Mouse (Mus musculus): Measurements from ENCODE around the gene Xrra1. TPM values are rescaled to one million over a fixed set of nuclear protein-coding genes. Genes with fewer than 3 reads are reported as not detected.
"Not testable (repeated sequence)": the region's sequence is repeated elsewhere in the genome, so short reads cannot be mapped to it uniquely, and the experiment has no call there.

Gene Xrra1
- polyA plus RNA-seq (2015; fragmentation: Nextera tagmentation; extraction: Ambion mirVana), result 0.84 and 0.97 TPM in 2 replicates

DNA sequence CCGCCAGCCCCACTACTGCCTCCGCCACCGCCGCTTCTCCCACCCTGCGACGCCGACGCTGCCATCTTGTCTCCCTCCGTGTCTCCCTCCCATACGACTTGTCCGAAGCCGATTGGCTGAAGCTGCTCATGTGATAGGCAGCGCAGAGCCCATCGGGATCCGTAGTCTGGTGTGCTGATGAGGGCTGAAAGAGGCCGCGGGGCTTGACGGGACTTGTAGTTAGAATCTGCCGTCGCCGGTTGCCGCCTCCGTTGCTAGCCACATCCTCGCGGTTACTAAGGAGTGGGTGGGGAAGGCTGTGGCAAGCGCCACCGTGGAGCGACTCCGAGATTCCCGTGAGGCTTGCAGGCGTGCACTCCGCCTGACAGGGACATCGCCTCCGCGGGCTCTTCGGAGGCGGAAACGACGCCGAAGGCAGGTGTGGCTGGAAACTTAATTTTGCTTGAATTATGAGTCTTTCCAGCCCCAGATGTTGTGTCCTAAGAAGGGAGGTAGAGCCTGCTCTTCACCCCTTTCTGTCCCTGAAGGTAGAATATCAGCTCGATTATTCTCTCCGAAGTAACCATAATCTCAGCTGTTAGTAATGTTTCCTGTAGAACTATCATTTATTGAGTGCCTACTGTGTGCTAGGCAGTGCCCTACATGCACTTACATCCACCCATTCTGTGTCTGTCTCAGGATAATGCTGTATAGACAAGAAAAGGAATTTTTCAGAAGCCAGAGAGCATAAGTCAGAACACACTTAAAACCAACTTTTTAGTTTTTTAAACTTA is at the start of gene Xrra1:
TSS of gene Xrra1 (plus strand) at position 304 of the 773 bp plus-strand sequence.
- under 1% methylated on average over 42 of the region's 42 CpGs for WGBS
- Histone ChIP-seq H3K9me3 (replicated peaks) (no peaks in the 10 kb centered on the region), H3K4me2 (peak within 1 kb of the TSS; percentile 83), H3K27me3 (replicated peaks) (no peaks in the 10 kb centered on the region), H3K4me1 (peaks cover 27% of the 10 kb centered on the region), H3K36me3 (no peaks in the 10 kb centered on the region), H3K4me3 (replicated peaks) (peak within 1 kb of the TSS; percentile 82), H3K9ac (replicated peaks) (peak within 1 kb of the TSS; percentile 89), H3K27ac (replicated peaks) (peak within 1 kb of the TSS; percentile 89)
- peak; percentile 98 for ATAC-seq (ENCODE audit: low FRiP score)

DNA sequence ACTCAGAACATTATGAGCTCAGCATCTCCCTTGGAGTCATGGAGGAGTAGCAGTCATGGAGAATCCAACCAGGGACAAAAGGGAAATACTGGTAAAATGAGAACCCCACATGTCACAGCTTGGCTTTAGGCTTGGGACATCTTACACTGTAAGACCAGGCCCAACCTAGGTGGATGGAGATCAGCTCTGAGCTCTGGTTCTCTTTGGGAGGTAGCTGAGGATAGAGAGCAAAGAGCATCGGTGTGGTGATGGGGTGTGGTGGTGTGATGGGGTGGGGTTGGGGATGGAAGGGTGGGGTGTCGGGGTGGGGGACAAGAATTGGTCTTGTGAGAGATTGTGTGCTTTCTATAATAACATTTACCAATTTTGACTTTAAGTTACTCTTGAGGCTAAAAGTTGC is 48.1 kb upstream of the Xrra1 start:
- no peaks in the 10 kb centered on the region for H3K4me1 ChIP-seq
- WGBS, result 94% methylated on average over 2 of the region's 2 CpGs
- no peaks in the 10 kb centered on the region for H3K9me3 ChIP-seq (replicated peaks)
- peaks cover 13% of the 10 kb centered on the region for H3K36me3 ChIP-seq
- no peaks in the 10 kb centered on the region for H3K27me3 ChIP-seq (replicated peaks)
- H3K4me3 ChIP-seq (replicated peaks), result no peak overlapping the region
- H3K27ac ChIP-seq (replicated peaks), result no peak overlapping the region
- ATAC-seq (ENCODE audit: low FRiP score), result no peak
- H3K4me2 ChIP-seq, result no peak overlapping the region
- H3K9ac ChIP-seq (replicated peaks), result no peak overlapping the region

DNA sequence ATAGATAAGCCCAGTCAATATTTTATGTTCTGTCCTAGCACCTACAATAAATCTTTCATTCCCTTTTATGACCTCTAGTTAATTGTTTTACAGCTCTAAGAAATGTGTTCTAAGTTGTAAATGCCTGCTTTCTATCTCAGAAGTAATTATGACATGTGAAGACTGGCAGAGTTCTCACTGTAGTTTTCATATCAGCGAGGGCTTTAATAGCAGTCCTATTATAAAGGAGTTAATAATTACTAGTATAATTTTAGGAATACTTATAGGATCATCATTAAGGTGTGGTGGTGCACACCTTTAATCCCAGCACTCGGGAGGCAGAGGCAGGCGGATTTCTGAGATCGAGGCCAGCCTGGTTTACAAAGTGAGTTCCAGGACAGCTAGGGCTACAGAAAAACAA is 47.3 kb upstream of the Xrra1 start:
- no peaks in the 10 kb centered on the region for H3K4me1 ChIP-seq
- no peak for ATAC-seq (ENCODE audit: low FRiP score)
- no peaks in the 10 kb centered on the region for H3K9me3 ChIP-seq (replicated peaks)
- no peak overlapping the region for H3K4me2 ChIP-seq
- 88% methylated on average over 4 of the region's 4 CpGs for WGBS
- no peak overlapping the region for H3K4me3 ChIP-seq (replicated peaks)
- no peak overlapping the region for H3K27ac ChIP-seq (replicated peaks)
- H3K36me3 ChIP-seq, result peaks cover 13% of the 10 kb centered on the region
- no peaks in the 10 kb centered on the region for H3K27me3 ChIP-seq (replicated peaks)
- H3K9ac ChIP-seq (replicated peaks), result no peak overlapping the region

DNA sequence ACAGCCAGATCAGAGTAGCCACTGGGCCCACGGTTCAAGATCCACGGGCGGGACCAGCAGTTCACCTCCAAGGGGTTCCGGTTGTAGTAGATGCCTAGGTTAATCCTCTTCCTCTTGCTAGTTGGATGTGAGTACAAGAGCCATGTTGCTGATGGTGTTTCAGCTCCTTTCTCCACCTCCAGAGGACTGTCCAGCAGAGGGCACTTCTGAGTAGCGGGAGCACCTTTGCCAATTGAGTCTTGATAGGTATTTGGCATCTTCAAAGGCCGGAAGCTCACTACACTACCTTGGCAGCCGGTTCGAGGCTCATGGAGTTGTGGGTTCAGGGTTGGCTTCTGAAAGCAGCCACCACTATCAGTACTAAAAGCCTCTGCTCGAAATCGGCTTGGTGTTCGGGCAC is 45.5 kb upstream of the Xrra1 start:
- no peak overlapping the region for H3K9ac ChIP-seq (replicated peaks)
- H3K4me1 ChIP-seq, result no peaks in the 10 kb centered on the region
- H3K4me3 ChIP-seq (replicated peaks), result no peak overlapping the region
- H3K4me2 ChIP-seq, result no peak overlapping the region
- H3K27ac ChIP-seq (replicated peaks), result no peak overlapping the region
- H3K36me3 ChIP-seq, result peaks cover 13% of the 10 kb centered on the region
- ATAC-seq (ENCODE audit: low FRiP score), result no peak
- no peaks in the 10 kb centered on the region for H3K9me3 ChIP-seq (replicated peaks)
- 96% methylated on average over 11 of the region's 11 CpGs for WGBS
- no peaks in the 10 kb centered on the region for H3K27me3 ChIP-seq (replicated peaks)

DNA sequence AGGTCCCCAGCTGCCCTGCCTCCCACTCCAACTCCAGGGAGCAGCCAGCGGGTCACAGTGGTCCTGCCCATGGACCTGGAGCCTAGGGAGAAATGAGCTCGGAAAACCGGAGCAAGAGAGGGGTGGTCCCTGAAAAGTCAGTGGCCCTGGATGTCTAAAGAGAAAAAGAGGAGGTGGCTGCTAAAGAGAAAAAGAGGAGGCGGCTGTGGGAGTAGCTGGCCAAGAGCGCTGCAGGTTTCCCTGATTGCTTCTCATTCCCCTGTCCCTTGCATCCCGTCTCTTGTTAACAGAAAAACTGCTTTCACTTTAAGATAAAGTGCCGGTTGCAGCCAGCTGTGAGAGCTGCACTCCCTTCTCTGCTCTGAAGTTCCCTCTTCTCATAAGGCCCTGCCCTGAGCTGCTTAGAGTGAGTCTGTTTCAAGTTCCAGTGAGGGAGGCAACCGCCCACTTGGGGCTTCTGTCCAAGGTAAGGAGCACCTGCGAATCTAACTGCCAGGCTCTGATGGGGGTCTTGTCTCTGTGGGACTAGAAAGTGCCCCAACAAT is 40.7 kb upstream of the Xrra1 start:
- not testable (repeated sequence) for H3K27me3 ChIP-seq (replicated peaks); H3K9me3 ChIP-seq (replicated peaks); H3K4me3 ChIP-seq (replicated peaks); H3K27ac ChIP-seq (replicated peaks); H3K9ac ChIP-seq (replicated peaks); H3K4me2 ChIP-seq; H3K36me3 ChIP-seq; H3K4me1 ChIP-seq; ATAC-seq (ENCODE audit: low FRiP score)
- 30% methylated on average over 9 of the region's 9 CpGs for WGBS

DNA sequence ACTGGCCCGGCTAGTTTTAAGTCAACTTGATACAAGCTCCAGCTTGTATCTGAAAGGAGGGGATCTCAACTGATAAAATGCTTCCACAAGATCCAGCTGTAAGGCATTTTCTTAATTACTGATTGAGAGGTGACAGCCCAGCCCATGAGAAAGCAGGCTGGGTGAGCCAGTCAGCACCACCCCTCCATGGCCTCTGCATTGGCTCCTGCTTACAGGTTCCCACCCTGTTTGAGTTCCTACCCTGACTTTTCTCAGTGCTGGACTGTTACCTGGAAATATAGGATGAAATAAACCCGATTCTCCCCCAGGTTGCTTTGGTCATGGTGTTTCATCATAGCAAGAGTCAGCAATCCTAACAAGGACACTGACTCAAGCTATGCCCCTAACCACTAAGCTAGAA is 37.0 kb upstream of the Xrra1 start:
- H3K4me3 ChIP-seq (replicated peaks), result no peak overlapping the region
- H3K27me3 ChIP-seq (replicated peaks), result no peaks in the 10 kb centered on the region
- no peaks in the 10 kb centered on the region for H3K4me1 ChIP-seq
- no peaks in the 10 kb centered on the region for H3K36me3 ChIP-seq
- 88% methylated on average over 2 of the region's 2 CpGs for WGBS
- no peak for ATAC-seq (ENCODE audit: low FRiP score)
- H3K4me2 ChIP-seq, result no peak overlapping the region
- no peak overlapping the region for H3K27ac ChIP-seq (replicated peaks)
- H3K9ac ChIP-seq (replicated peaks), result no peak overlapping the region
- H3K9me3 ChIP-seq (replicated peaks), result no peaks in the 10 kb centered on the region

DNA sequence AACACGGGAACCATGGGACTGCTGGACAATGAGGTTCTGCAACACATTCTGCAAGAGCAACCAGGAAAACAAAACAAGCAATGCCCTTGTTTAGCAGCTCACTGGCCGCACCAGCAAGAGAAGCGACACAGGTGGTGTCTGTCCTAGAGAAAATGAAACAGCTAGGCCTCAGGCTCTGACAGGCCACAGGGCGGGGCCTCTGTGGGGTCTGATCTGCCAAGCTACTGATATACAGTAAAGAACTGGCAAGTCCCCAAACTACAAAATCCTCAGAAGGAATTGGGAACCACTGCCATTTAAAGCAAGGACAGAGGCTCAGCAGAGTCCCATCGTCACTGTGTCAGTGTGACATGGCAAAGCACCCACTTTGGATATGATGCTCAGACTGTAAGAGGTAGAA is 36.5 kb upstream of the Xrra1 start:
- no peak overlapping the region for H3K4me2 ChIP-seq
- WGBS, result 86% methylated on average over 5 of the region's 5 CpGs
- H3K27me3 ChIP-seq (replicated peaks), result no peaks in the 10 kb centered on the region
- H3K36me3 ChIP-seq, result no peaks in the 10 kb centered on the region
- H3K4me1 ChIP-seq, result no peaks in the 10 kb centered on the region
- H3K4me3 ChIP-seq (replicated peaks), result no peak overlapping the region
- H3K9ac ChIP-seq (replicated peaks), result no peak overlapping the region
- H3K27ac ChIP-seq (replicated peaks), result no peak overlapping the region
- H3K9me3 ChIP-seq (replicated peaks), result no peaks in the 10 kb centered on the region
- no peak for ATAC-seq (ENCODE audit: low FRiP score)

DNA sequence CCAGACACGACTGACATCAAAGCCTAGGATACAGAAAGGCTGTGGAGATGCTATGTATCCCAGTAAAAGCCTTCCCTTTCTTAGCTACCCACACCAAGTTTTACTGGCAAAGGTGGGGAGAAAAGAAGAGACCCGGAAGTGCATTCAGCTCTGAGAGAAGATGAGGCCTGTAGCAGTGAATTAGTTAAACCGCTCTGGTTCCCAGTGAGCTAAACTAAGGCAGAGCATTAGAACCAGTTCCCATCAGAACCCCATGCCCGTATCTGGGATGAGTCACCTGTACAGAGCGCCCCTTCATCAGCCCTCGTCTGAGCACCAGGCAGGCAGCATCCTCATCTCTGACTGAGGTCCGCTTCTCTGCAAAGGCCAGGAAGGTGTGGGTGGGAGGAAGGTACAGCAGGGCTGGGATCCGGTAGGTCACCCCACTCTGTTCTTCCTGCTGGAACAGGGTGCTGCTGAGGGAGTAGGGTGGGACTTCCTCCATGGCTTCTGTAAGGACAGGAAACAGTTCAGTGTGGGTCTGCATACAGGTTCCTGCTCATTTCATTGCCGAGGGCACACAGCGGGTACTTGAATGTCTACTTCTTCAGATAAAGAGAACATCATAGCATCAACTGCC is 35.8 kb upstream of the Xrra1 start:
- H3K9me3 ChIP-seq (replicated peaks), result no peaks in the 10 kb centered on the region
- H3K9ac ChIP-seq (replicated peaks), result no peak overlapping the region
- H3K27me3 ChIP-seq (replicated peaks), result no peaks in the 10 kb centered on the region
- 91% methylated on average over 10 of the region's 10 CpGs for WGBS
- no peak overlapping the region for H3K27ac ChIP-seq (replicated peaks)
- peaks cover 7% of the 10 kb centered on the region; the same call in 1 of the 2 replicates for H3K4me1 ChIP-seq
- H3K4me3 ChIP-seq (replicated peaks), result no peak overlapping the region
- ATAC-seq (ENCODE audit: low FRiP score), result no peak
- no peak overlapping the region for H3K4me2 ChIP-seq
- H3K36me3 ChIP-seq, result no peaks in the 10 kb centered on the region

DNA sequence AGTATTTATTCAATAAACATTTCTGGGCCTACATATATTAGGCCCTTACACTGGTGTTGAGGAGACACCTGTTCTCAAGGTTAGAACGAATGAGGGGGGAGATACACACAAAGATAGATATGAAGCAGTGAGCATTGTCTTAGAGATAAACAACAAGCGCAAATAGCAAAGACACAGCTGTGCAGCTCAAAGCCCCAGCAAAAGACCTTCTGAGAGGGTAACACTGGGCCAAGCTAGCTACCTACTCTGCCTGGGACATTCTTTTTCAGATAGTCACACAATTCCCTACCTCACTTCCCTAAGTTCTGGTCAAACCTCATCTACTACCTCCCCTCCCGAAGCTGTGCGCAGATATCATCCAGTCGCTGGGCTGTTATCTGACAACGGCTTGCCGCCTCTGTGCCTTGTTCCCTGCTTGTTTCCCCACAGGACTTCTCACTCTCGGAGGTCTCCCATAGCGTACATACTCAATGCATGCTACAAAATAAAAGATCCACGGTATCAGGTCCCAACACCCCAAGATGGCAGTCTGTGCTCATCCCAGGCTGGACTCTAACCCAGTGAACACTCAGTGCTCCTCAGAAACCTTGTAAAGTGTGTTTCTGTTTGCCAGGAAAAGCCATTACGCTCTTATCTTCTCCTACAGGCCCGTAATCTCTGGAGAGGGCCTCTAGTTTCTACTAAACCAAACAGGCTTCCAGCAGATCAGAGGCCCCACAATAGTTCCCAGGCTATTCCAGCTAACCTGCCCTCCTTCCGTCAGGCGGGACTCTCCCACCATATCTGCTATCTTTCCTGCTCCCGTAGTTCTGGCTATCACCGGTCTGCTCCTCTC is 34.0 kb upstream of the Xrra1 start:
- Histone ChIP-seq H3K4me2 (no peak overlapping the region), H3K27ac (replicated peaks) (no peak overlapping the region), H3K9me3 (replicated peaks) (no peaks in the 10 kb centered on the region), H3K4me1 (peaks cover 12% of the 10 kb centered on the region; the same call in 1 of the 2 replicates), H3K27me3 (replicated peaks) (no peaks in the 10 kb centered on the region), H3K9ac (replicated peaks) (no peak overlapping the region), H3K36me3 (no peaks in the 10 kb centered on the region), H3K4me3 (replicated peaks) (no peak overlapping the region)
- no peak for ATAC-seq (ENCODE audit: low FRiP score)
- 90% methylated on average over 16 of the region's 16 CpGs for WGBS

DNA sequence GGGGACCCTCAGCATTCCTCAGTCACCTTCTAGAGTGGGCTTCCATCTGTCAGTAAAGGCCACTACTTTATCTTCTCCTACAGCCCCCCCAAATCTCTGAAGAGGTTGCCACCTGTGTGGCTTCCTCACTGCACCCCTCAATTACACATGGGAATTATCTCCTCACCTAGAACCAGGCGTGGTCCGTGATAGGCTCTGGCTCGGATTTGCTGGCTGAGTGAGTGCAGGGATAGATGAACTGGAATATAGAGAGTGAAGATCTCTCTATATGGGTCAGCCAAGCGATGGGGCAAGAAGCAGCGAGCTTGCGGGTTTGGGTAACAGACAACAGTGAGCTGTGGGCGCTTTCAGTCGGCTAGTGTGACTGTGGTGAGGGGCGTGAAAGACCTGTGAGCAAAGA is 33.4 kb upstream of the Xrra1 start:
- Histone ChIP-seq H3K4me2 (no peak overlapping the region), H3K27ac (replicated peaks) (no peak overlapping the region), H3K4me3 (replicated peaks) (no peak overlapping the region), H3K9ac (replicated peaks) (no peak overlapping the region), H3K9me3 (replicated peaks) (no peaks in the 10 kb centered on the region), H3K4me1 (peaks cover 12% of the 10 kb centered on the region; the same call in 1 of the 2 replicates), H3K36me3 (no peaks in the 10 kb centered on the region), H3K27me3 (replicated peaks) (no peaks in the 10 kb centered on the region)
- ATAC-seq (ENCODE audit: low FRiP score), result no peak
- 89% methylated on average over 9 of the region's 9 CpGs for WGBS

DNA sequence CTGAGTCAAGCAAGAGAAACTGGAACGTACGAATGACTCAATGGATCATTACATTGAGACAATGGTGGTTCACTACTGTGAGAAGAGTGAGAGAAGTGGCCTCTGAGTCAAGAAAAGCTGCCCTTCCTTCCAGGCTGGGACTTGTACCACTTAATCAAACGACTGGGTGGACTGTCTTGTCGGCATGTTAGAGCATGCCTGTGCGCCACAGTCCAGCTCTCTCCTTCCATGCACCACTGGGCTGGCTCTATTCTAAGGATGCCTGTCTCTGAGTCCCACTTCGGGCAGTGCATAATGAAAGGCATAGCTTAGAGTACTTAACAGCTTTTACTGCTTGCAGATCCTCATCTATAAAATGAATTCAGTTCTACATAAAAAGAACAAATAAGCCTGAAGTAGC is 32.8 kb upstream of the Xrra1 start:
- no peak for ATAC-seq (ENCODE audit: low FRiP score)
- no peak overlapping the region for H3K27ac ChIP-seq (replicated peaks)
- no peak overlapping the region for H3K9ac ChIP-seq (replicated peaks)
- no peaks in the 10 kb centered on the region for H3K27me3 ChIP-seq (replicated peaks)
- peaks cover 12% of the 10 kb centered on the region; the same call in 1 of the 2 replicates for H3K4me1 ChIP-seq
- no peaks in the 10 kb centered on the region for H3K36me3 ChIP-seq
- 58% methylated on average over 6 of the region's 6 CpGs for WGBS
- H3K4me3 ChIP-seq (replicated peaks), result no peak overlapping the region
- H3K9me3 ChIP-seq (replicated peaks), result no peaks in the 10 kb centered on the region
- no peak overlapping the region for H3K4me2 ChIP-seq
